Mouse (Mus musculus) layer of hippocampus, adult 9-10 months (tissue): ENCODE measurements around the gene Tifab.
"Not testable (repeated sequence)": the region's sequence is repeated elsewhere in the genome, so short reads cannot be mapped to it uniquely, and the experiment has no call there.

Source experiments
- DNase-seq: peaks from one replicate; pipeline ENCODE4 v3.0.0; 2022; ENCODE audit warnings: low spot score

Tifab gene

GRCm38 (mm10) chr13:56178416-56179035, at the start of gene Tifab:
Tifab (minus strand) TSS chr13:56178885.
- DNase-seq = no peak

- no peak for DNase-seq
Measured at GRCm38 (mm10) chr13:56226175-56226954, 47.7 kb upstream of the Tifab start.

GRCm38 (mm10) chr13:56223625-56224024, 44.9 kb upstream of the Tifab start:
- DNase-seq = no peak

GRCm38 (mm10) chr13:56222849-56223246, 44.2 kb upstream of the Tifab start:
- no peak for DNase-seq

GRCm38 (mm10) chr13:56221995-56222848, 43.5 kb upstream of the Tifab start:
- DNase-seq = no peak

GRCm38 (mm10) chr13:56221129-56221910, 42.6 kb upstream of the Tifab start:
- DNase-seq = no peak

GRCm38 (mm10) chr13:56219254-56219653, 40.6 kb upstream of the Tifab start:
- DNase-seq = no peak

GRCm38 (mm10) chr13:56216090-56216489, 37.4 kb upstream of the Tifab start:
- no peak for DNase-seq

- no peak for DNase-seq
Measured at GRCm38 (mm10) chr13:56214633-56215032, 35.9 kb upstream of the Tifab start.

- no peak for DNase-seq
Measured at GRCm38 (mm10) chr13:56209067-56209411, 30.4 kb upstream of the Tifab start.

GRCm38 (mm10) chr13:56208225-56209066, 29.8 kb upstream of the Tifab start:
- no peak for DNase-seq

GRCm38 (mm10) chr13:56199506-56199905, 20.8 kb upstream of the Tifab start:
- no peak for DNase-seq

GRCm38 (mm10) chr13:56197473-56198266, 19.0 kb upstream of the Tifab start:
- peak; percentile 89 for DNase-seq

- no peak for DNase-seq
Measured at GRCm38 (mm10) chr13:56197031-56197430, 18.3 kb upstream of the Tifab start.

- DNase-seq = not testable (repeated sequence)
Measured at GRCm38 (mm10) chr13:56195824-56196223, 17.1 kb upstream of the Tifab start.

GRCm38 (mm10) chr13:56194181-56194580, 15.5 kb upstream of the Tifab start:
- DNase-seq = not testable (repeated sequence)

GRCm38 (mm10) chr13:56191225-56191624, 12.5 kb upstream of the Tifab start:
- no peak for DNase-seq

GRCm38 (mm10) chr13:56189688-56190087, 11.0 kb upstream of the Tifab start:
- no peak for DNase-seq

- no peak for DNase-seq
Measured at GRCm38 (mm10) chr13:56183687-56184086, 5.0 kb upstream of the Tifab start.

GRCm38 (mm10) chr13:56181424-56181823, 2.7 kb upstream of the Tifab start:
- no peak for DNase-seq
